Mouse (Mus musculus): ENCODE measurements around the gene Mlst8.
A peak's percentile ranks its signal among the peaks of the same experiment; 100 is the strongest.

Gene Mlst8

DNA sequence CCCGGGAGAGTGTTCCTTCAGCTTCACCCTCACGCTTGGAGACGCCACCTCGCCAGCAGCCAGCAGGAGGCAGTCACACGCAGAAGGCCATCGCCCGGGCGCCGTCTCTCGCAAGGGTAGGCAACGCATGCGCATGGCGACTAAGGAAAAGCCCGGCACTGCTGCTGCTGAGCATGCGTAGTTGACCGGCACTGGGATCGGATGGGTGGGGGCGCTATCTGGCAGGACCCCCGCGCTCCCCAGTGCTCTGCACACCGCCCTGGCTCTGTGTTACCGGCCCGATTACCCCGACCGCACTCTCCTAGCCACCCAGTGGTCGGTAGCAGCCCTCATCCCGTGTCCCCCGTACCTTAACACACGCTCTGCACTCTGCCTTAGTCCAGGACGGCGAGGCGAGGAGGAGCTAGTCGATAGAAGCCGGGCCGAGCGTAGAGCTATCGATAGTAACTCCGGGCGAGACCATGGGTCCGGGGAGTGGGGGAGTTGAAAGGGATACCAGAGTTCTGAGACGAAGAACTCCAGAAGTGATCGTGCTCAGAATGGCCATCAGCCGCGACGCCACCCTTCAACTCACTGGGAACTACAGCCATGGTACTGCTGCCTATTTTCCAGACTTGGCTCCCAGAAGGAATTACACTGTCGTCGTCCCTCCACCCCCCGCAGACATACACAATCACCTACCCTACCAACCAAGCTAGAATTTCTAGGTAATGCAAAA lies at the start of gene Mlst8:
TSS of gene Mlst8 (minus strand) at position 416 of the 718 bp plus-strand sequence.
- TF ChIP-seq GATA4 (IDR thresholded peaks at IDR 0.05; ENCODE audit: insufficient replicate concordance, low read length): no peak

GRCm38 (mm10) chr17:24528560-24528918 lies 49.7 kb upstream of the Mlst8 start:
- TF ChIP-seq GATA4 (IDR thresholded peaks at IDR 0.05; ENCODE audit: insufficient replicate concordance, low read length): no peak

- TF ChIP-seq GATA4 (IDR thresholded peaks at IDR 0.05; ENCODE audit: insufficient replicate concordance, low read length): no peak
Measured at GRCm38 (mm10) chr17:24527723-24528559, 49.1 kb upstream of the Mlst8 start, which contains the start of gene Traf7. Traf7 (minus strand) TSS chr17:24527938.

DNA sequence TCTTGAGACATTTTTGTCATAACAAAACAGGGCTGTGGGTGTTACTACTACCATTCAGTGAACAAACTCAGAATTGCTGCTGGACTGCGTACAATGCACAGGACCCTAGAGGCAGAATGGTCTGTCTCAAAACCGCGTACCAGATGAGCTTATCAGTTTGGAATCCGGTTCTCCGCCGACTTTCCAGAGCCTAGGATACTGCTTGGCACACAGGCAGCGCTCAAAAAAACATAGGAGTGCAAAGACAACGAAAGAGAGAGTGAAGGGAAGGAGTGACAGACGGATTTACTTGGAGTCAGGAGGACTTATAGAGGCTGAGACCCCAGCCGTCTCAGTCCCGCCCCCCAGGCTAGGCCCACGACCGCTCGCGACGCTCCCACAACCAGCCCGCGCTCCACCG lies 48.4 kb upstream of the Mlst8 start:
- peak; percentile 4; the same call in 1 of the 2 replicates for TF ChIP-seq GATA4 (IDR thresholded peaks at IDR 0.05; ENCODE audit: insufficient replicate concordance, low read length)

DNA sequence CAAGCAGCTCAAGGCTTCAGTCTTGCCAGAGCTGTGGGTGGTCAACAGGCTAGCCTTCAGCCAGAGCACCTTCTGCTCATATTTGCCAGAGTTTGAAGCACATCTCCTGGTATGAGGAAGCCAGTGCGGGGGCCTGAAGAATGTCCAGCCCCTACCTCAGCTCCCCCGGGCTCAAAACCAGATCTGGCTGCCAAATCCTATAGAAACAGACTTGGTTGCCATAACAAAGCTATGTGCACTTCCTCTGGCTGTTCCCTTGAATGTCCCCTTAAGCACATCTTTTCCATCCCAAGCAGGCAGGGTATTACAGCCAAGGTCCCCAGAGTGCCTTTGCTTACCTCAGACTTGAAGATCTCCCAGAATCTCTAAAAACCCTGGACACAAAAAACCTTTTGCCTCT lies 45.9 kb upstream of the Mlst8 start:
- no peak for TF ChIP-seq GATA4 (IDR thresholded peaks at IDR 0.05; ENCODE audit: insufficient replicate concordance, low read length)

- TF ChIP-seq GATA4 (IDR thresholded peaks at IDR 0.05; ENCODE audit: insufficient replicate concordance, low read length): no peak
Measured at GRCm38 (mm10) chr17:24520450-24520849, 41.6 kb upstream of the Mlst8 start.

DNA sequence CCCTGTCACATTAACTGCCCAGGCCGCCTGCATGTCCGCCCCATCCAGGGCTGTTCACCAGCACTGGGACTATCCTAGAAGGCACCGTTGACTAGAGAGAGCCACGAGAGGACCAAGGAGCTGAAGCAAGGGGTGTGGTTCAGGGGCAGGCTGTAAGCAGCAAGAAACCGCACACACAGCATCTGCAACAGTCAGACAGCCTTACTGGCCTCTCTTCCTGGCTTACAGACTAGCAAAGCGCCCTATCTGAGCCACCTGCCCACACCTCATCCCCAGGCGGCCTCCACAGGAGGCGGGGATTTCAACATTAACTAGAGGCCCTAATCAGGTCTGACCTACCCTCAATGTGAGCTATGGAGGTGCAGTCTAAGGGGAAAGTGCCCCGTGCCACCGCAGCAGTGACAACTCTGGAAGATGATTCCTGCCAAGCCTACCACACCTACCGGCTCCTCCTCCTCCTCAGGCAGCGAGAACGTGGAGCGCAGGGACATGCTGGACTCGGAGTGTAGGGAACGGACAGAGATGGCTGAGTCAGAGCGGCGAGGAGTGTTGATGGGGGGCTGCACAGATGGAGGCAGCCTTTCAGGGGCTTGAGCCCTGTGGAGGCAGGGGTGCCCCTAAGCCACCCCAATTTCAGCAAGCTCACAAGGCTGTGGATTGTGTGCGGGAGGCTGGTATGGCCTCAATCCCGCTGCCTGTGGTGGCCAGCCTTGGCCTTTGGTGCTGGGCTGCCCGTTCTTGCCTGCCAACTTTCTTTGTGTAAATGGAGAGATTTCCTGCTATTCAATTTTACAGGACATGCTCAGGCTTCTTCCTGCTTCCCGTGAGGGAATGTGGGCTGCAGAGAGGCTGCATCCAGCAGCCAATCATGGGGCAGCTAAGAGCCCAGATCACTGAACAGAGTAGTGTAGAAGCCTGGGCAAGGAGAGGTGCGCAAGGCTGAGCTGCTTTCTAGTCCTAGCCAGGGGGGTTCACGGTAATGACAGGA lies 35.7 kb upstream of the Mlst8 start:
- TF ChIP-seq GATA4 (IDR thresholded peaks at IDR 0.05; ENCODE audit: insufficient replicate concordance, low read length): no peak

GRCm38 (mm10) chr17:24513609-24514008 lies 34.7 kb upstream of the Mlst8 start:
- TF ChIP-seq GATA4 (IDR thresholded peaks at IDR 0.05; ENCODE audit: insufficient replicate concordance, low read length): no peak

DNA sequence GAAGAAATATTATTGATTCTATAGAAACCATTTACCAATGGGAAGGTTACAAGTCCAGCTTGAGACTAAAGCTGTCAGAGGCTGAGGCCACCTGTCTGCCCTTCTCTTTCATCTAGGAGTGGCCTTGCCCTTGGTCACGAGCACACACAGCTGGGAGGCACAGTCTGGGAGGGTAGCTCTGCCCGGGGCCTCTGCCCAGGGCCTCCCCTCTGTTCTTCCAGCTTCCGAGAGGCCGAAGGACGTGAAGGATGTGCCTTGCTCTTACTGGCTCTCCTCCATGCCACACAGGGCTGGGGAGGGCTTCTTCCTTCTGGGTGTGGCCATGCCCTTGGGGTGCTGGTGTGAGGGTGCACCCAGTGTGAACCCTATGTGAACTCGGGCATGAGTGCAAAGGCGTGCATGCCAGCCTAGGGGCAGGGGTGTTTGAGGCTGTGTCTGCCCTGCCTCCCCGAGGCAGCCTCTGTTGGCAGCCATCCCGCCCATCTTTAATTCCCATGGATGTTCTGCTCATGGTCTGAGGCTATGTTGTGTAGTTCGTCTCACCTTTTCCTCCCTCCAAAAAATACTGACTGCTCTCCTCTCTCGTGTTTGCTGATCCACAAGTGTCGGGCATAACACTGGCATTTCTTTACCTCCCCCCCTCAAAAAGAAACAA lies 29.1 kb upstream of the Mlst8 start:
- no peak for TF ChIP-seq GATA4 (IDR thresholded peaks at IDR 0.05; ENCODE audit: insufficient replicate concordance, low read length)

- TF ChIP-seq GATA4 (IDR thresholded peaks at IDR 0.05; ENCODE audit: insufficient replicate concordance, low read length): no peak
Measured at GRCm38 (mm10) chr17:24507129-24507664, 28.3 kb upstream of the Mlst8 start.

DNA sequence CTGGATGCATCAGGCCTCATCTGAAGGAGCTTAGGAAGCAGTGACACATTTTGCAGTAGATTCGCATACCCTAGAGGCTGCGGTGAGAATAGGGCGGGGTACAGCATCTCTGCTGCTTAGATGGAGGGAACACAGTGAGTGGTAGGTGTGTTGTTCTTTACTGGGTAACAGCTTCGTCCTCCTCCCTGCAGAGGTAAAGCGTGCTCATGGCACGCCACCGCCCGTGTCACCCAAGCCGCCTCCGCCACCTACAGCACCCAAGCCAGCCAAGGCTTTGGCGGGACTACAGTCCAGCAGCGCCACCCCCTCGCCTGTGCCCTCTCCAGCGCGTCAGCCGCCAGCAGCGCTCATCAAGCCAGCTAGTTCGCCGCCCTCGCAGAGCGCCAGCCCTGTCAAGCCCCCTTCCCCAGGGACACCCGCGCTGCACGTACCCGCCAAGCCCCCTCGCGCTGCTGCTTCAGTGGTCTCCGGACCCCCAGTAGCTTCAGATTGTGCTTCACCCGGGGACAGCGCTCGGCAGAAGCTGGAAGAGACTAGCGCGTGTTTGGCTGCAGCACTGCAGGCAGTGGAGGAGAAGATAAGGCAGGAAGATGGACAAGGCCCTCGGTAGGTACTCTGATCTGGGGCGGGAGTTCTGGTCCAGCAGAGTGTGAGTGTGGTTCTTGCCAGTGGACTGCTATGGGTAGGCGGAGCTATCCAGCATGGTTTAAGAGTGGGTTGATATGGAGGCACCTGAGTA lies 27.6 kb upstream of the Mlst8 start:
- no peak for TF ChIP-seq GATA4 (IDR thresholded peaks at IDR 0.05; ENCODE audit: insufficient replicate concordance, low read length)

DNA sequence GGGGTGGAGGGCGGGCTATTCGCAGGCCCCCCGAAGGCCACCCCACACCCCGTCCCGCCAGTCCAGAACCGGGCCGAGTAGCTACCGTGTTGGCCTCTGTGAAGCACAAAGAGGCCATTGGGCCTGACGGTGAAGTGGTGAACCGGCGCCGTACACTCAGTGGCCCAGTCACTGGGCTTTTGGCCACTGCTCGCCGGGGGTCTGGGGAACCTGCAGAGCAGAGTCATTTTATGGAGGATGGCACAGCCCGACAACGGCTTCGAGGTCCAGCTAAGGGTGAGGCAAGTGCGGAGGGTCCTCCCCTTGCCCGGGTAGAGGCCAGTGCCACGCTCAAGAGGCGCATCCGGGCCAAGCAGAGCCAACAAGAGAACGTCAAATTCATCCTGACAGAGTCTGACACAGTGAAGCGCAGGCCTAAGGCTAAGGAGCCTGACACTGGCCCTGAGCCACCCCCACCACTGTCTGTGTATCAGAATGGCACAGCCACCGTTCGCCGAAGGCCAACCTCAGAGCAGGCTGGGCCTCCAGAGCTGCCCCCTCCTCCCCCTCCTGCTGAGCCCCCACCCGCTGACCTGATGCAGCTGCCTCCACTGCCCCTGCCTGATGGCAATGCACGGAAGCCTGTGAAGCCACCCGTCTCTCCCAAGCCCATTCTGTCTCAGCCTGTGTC lies 26.5 kb upstream of the Mlst8 start:
- no peak for TF ChIP-seq GATA4 (IDR thresholded peaks at IDR 0.05; ENCODE audit: insufficient replicate concordance, low read length)

- TF ChIP-seq GATA4 (IDR thresholded peaks at IDR 0.05; ENCODE audit: insufficient replicate concordance, low read length): no peak
Measured at GRCm38 (mm10) chr17:24504085-24504484, 25.2 kb upstream of the Mlst8 start.

All from liver, adult (tissue).